Mouse (Mus musculus) forebrain, embryonic 14.5 days (tissue): ENCODE measurements around the gene Kctd11. TPM values are rescaled to one million over a fixed set of nuclear protein-coding genes. Genes with fewer than 3 reads are reported as not detected.
A peak's percentile ranks its signal among the peaks of the same experiment; 100 is the strongest.

Experiments used
- ATAC-seq: fragments of 200-750 bp; cut with Nextera tagmentation; 2 replicates; pipeline ENCODE4 v1.8.0; 2017; ENCODE audit warnings: mild to moderate bottlenecking, moderate library complexity
- DNase-seq: peaks from one replicate; pipeline ENCODE4 v3.0.0-alpha.2; 2015; ENCODE audit warnings: low spot score
- H3K27ac ChIP-seq: fragments of 300-500 bp; sonication (generic); 2 replicates; pipeline ENCODE4 v1.5.1; 2014; ENCODE audit warnings: low read depth, mild to moderate bottlenecking, control low read depth, low read length, moderate library complexity
- H3K27me3 ChIP-seq: fragments of 300-500 bp; sonication (generic); replicated peaks from 2 replicates; pipeline ENCODE4 v1.6.1; 2014; ENCODE audit warnings: low read length, control low read depth, mixed read lengths; ENCODE audit not compliant: control insufficient read depth, insufficient read depth
- H3K36me3 ChIP-seq: fragments of 300-500 bp; sonication (generic); 2 replicates; pipeline ENCODE4 v1.6.1; 2014; ENCODE audit warnings: low read length, control low read depth; ENCODE audit not compliant: control insufficient read depth, insufficient read depth
- H3K4me1 ChIP-seq: fragments of 300-500 bp; sonication (generic); 2 replicates; pipeline ENCODE4 v1.6.1; 2014; ENCODE audit warnings: antibody characterized with exemption, low read length, control low read depth; ENCODE audit not compliant: control insufficient read depth, insufficient read depth
- H3K4me2 ChIP-seq: fragments of 300-500 bp; sonication (generic); 2 replicates; pipeline ENCODE4 v1.6.1; 2014; ENCODE audit warnings: mild to moderate bottlenecking, control low read depth, low read length
- H3K4me3 ChIP-seq: fragments of 300-500 bp; sonication (generic); 2 replicates; pipeline ENCODE4 v1.5.1; 2014; ENCODE audit warnings: low read depth, low read length, control low read depth
- H3K9ac ChIP-seq: fragments of 300-500 bp; sonication (generic); 2 replicates; pipeline ENCODE4 v1.6.1; 2014; ENCODE audit warnings: mild to moderate bottlenecking, low read length, control low read depth, moderate library complexity
- H3K9me3 ChIP-seq: fragments of 300-500 bp; sonication (generic); replicated peaks from 2 replicates; pipeline ENCODE4 v1.6.1; 2016; ENCODE audit warnings: low read length, control low read depth, mixed read lengths; ENCODE audit not compliant: control insufficient read depth
- WGBS: fragments of 180-500 bp; shearing (Covaris S2); extraction: QIAGEN DNeasy Blood & Tissue Kit; methylation state at CpG from one replicate; pipeline ENCODE4 v1.1.7; 2014; 5-methylcytosine and 5-hydroxymethylcytosine counted together
- polyA plus RNA-seq: library from polyadenylated mRNA; unstranded; fragments of >200 nt; fragmentation: Nextera tagmentation; extraction: Ambion mirVana; gene quantifications from 2 replicates; pipeline ENCODE4 v1.2.1, GENCODE M21; 2014

Kctd11 gene
- polyA plus RNA-seq, 1 experiment from 2014 or later: 1.2 TPM

- Histone ChIP-seq H3K9me3 (no peaks in the 10 kb centered on the region), H3K9ac (no peak overlapping the region), H3K4me3 (no peak overlapping the region), H3K36me3 (no peaks in the 10 kb centered on the region), H3K4me1 (no peaks in the 10 kb centered on the region), H3K4me2 (no peak overlapping the region), H3K27ac (no peak overlapping the region), H3K27me3 (no peaks in the 10 kb centered on the region)
- ATAC-seq: no peak
- 73% methylated on average over 8 of the region's 8 CpGs for WGBS
- DNase-seq: no peak
These were observed 5.9 kb upstream of the Kctd11 start for GRCm38 (mm10) chr11:69886907-69887635.

DNA sequence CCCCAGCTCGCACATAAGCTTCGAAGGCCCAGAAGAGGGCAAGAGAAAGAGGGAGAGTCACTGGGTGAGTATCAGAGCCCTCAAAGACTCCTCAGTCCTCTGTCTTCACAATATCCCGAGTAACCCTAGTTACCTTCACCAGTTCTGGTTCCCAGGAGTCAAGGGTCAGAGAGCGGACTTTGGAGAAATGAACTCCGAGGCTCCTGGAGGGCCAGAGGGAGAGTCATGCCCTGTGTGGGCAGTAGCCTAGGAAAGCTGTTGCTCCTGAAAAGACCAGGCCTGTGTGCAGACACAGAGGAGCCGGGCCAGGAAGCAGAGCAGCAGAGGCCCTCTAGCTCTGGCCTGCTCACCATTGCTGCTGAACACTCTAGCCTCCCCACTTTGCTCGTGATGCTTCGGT lies 3.5 kb upstream of the Kctd11 start:
- no peak for ATAC-seq
- Histone ChIP-seq H3K36me3 (no peaks in the 10 kb centered on the region), H3K27me3 (0 out of 2 replicates have a peak, but pooled peaks cover 7% of the 10 kb centered on the region), H3K4me3 (no peak overlapping the region), H3K27ac (no peak overlapping the region), H3K4me2 (no peak overlapping the region), H3K9ac (no peak overlapping the region), H3K9me3 (no peaks in the 10 kb centered on the region), H3K4me1 (peaks cover 4% of the 10 kb centered on the region)
- 88% methylated on average over 8 of the region's 8 CpGs for WGBS
- no peak for DNase-seq

GRCm38 (mm10) chr11:69884240-69884639 lies 3.0 kb upstream of the Kctd11 start:
- H3K9me3 ChIP-seq: no peaks in the 10 kb centered on the region
- no peak overlapping the region for H3K4me2 ChIP-seq
- H3K4me1 ChIP-seq: peaks cover 4% of the 10 kb centered on the region
- ATAC-seq (no peak), DNase-seq (no peak)
- no peaks in the 10 kb centered on the region for H3K36me3 ChIP-seq
- H3K9ac ChIP-seq: no peak overlapping the region
- no peak overlapping the region for H3K4me3 ChIP-seq
- 0 out of 2 replicates have a peak, but pooled peaks cover 7% of the 10 kb centered on the region for H3K27me3 ChIP-seq
- WGBS: 87% methylated on average over 9 of the region's 9 CpGs
- H3K27ac ChIP-seq: no peak overlapping the region

DNA sequence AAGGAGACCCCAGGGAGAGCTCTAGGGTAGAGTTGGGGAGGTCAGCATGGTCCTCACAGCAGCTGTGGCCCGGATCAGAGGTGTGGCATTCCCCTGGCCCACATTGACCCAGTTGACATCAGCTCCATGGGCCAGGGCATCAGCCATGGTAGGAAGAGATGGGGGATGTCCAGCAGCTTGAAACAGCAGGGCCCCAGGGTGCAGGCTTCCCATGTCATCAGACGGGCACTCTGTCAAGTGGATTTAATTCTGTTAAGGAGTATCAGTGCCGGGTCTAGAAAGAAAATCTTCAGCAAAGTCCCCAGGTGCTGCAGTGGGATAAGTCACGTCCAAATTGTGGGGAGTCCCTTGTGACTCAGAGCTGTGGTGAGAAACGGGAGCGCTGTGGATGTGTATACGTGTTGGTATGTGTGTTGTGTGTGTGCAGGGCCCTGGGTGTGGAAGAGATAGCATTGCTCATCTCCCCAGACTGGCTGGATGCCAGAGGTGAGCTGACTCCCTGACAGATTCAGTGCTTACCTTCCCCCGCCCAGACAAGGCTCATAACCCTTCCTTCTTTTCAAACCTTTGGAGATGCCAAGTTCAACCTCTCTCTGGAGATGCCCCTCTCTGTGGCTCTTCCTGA lies 2.4 kb upstream of the Kctd11 start:
- 85% methylated on average over 8 of the region's 8 CpGs for WGBS
- no peak for ATAC-seq
- peaks cover 4% of the 10 kb centered on the region for H3K4me1 ChIP-seq

GRCm38 (mm10) chr11:69883066-69883465 lies 1.9 kb upstream of the Kctd11 start:
- ATAC-seq: no peak
- Histone ChIP-seq H3K9me3 (no peaks in the 10 kb centered on the region), H3K4me1 (peaks cover 4% of the 10 kb centered on the region), H3K36me3 (no peaks in the 10 kb centered on the region), H3K9ac (no peak overlapping the region), H3K4me3 (no peak overlapping the region), H3K27ac (no peak overlapping the region), H3K4me2 (no peak overlapping the region), H3K27me3 (0 out of 2 replicates have a peak, but pooled peaks cover 7% of the 10 kb centered on the region)
- WGBS: 65% methylated on average over 4 of the region's 4 CpGs
- DNase-seq: no peak

More for the DNA sequence above, 2.4 kb upstream of the Kctd11 start:
- H3K36me3 ChIP-seq: no peaks in the 10 kb centered on the region
- H3K4me3 ChIP-seq: no peak overlapping the region
- no peak overlapping the region for H3K9ac ChIP-seq
- H3K27ac ChIP-seq: no peak overlapping the region
- H3K4me2 ChIP-seq: no peak overlapping the region
- H3K9me3 ChIP-seq: no peaks in the 10 kb centered on the region
- 0 out of 2 replicates have a peak, but pooled peaks cover 7% of the 10 kb centered on the region for H3K27me3 ChIP-seq
- no peak for DNase-seq

GRCm38 (mm10) chr11:69881787-69882670 lies 823 bp upstream of the Kctd11 start:
- Histone ChIP-seq H3K27me3 (0 out of 2 replicates have a peak, but pooled peaks cover 7% of the 10 kb centered on the region), H3K4me3 (peak overlapping the region; percentile 29; the same call in 1 of the 2 replicates), H3K4me2 (peak overlapping the region; percentile 62), H3K9ac (no peak overlapping the region), H3K36me3 (no peaks in the 10 kb centered on the region), H3K4me1 (peaks cover 4% of the 10 kb centered on the region), H3K9me3 (no peaks in the 10 kb centered on the region), H3K27ac (no peak overlapping the region)
- no peak for ATAC-seq
- WGBS: 59% methylated on average over 21 of the region's 21 CpGs
- no peak for DNase-seq

DNA sequence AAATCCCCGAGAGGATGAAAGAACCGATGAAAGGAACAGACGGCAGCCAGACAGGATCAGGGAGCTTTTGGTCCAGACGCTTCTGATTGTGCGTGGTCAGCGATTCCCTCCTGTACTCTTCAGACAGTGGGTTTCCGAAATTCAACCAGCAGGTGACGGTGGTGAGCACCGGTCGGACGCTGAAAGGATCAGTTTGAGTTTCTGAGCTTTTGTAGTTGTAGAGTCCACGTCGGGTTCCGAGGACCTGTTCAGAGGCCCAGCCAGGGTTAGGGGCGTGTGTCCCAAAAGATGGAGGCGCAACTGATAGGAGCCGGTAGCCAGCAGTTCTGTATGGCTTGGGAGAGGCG lies 727 bp downstream of the Kctd11 start:
- peak overlapping the region; percentile 29 for H3K4me3 ChIP-seq
- WGBS: under 1% methylated on average over 18 of the region's 18 CpGs
- ATAC-seq: peak; percentile 45
- peak; percentile 71 for DNase-seq
- H3K4me2 ChIP-seq: peak overlapping the region; percentile 62
- H3K9ac ChIP-seq: peak overlapping the region; percentile 51
- 0 out of 2 replicates have a peak, but pooled peaks cover 7% of the 10 kb centered on the region for H3K27me3 ChIP-seq
- H3K36me3 ChIP-seq: no peaks in the 10 kb centered on the region
- peak overlapping the region; percentile 10; the same call in 1 of the 2 replicates for H3K27ac ChIP-seq
- H3K4me1 ChIP-seq: peaks cover 4% of the 10 kb centered on the region
- no peaks in the 10 kb centered on the region for H3K9me3 ChIP-seq

- Histone ChIP-seq H3K4me2 (peak overlapping the region; percentile 62), H3K4me1 (peaks cover 4% of the 10 kb centered on the region), H3K9ac (peak overlapping the region; percentile 10; the same call in 1 of the 2 replicates), H3K27ac (no peak overlapping the region), H3K9me3 (no peaks in the 10 kb centered on the region), H3K4me3 (no peak overlapping the region), H3K36me3 (no peaks in the 10 kb centered on the region), H3K27me3 (0 out of 2 replicates have a peak, but pooled peaks cover 7% of the 10 kb centered on the region)
- 66% methylated on average over 15 of the region's 15 CpGs for WGBS
- DNase-seq (no peak), ATAC-seq (no peak)
These were observed 1.5 kb downstream of the Kctd11 start for GRCm38 (mm10) chr11:69879711-69880110.
